Mouse (Mus musculus): ENCODE data around the gene Adck1.

Adck1 gene

GRCm38 (mm10) chr12:88473796-88474195 lies 113.4 kb downstream of the Adck1 start:
- DNase-seq (ENCODE audit: low spot score), result no peak

- no peak for DNase-seq (ENCODE audit: low spot score)
These were observed 115.5 kb downstream of the Adck1 start for GRCm38 (mm10) chr12:88475833-88476232.

GRCm38 (mm10) chr12:88476702-88477101 lies 116.3 kb downstream of the Adck1 start:
- DNase-seq (ENCODE audit: low spot score), result no peak

GRCm38 (mm10) chr12:88481657-88482056 lies 121.3 kb downstream of the Adck1 start:
- no peak for DNase-seq (ENCODE audit: low spot score)

- DNase-seq (ENCODE audit: low spot score), result no peak
These were observed 130.5 kb downstream of the Adck1 start for GRCm38 (mm10) chr12:88490881-88491280.
